Mouse (Mus musculus): ENCODE results near the gene Cstad.
A peak's percentile ranks its signal among the peaks of the same experiment; 100 is the strongest.

Cstad gene

DNA sequence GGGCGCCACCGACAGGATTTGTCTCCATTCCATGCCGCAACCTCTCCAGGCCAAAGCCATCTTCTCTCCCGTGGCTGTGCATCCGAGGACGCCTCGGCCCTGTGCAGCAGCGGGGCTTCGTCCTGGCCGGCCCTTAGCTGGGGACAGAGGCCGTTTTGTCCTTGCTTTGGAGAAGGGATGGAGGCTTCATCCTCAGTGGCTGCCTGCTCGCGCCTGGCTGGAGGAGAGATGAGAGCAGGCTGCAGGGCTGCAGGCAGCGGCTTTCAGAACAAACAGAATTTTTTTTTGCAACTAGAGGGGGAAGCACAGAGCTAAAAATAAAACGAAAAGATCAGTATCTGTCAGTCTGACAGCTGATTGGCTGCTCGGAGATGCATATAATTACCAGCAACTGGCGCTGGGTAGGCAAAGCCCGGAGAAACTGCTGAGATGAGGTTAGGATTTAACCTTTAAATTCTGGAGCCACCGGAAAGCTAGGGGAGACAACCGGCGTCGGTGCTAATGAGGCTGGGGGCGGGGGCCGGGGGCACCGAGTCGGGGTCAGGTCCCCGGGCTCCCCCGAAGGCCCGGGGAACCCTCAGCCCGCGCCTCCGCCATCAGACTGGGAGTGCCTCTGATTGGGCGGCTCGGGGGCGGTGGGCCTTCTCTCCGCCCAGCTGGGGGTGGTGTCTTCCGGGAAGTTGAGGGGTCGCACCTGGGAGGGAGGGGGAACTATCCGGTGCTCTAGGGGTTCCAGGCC is at the start of gene Cstad:
Gene Cstad, plus strand, starts transcription at position 400 of the 739 bp plus-strand sequence.
- DNase-seq (ENCODE audit: low spot score), result peak; percentile 54

DNA sequence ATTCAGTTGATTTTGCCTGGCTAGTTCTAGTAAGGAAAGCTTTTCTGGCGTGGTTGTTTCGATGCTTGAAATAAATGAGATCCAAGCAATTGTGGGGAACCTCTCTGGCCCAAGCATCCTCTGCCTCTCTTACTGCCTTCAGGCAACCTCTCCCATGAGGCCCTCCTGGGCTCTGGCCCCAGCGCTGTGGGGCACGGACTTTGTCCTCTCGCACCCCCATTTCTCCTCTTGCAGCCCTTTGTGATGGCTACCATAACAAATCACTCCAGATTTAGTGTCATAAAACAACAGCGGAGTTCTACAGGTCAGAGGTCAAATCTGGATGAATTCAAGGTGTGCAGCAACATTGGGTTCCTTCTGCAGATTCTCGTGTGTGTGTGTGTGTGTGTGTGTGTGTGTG is 49.1 kb upstream of the Cstad start:
- DNase-seq (ENCODE audit: low spot score), result no peak

GRCm38 (mm10) chr2:30546219-30546618 is 48.6 kb upstream of the Cstad start:
- no peak for DNase-seq (ENCODE audit: low spot score)

DNA sequence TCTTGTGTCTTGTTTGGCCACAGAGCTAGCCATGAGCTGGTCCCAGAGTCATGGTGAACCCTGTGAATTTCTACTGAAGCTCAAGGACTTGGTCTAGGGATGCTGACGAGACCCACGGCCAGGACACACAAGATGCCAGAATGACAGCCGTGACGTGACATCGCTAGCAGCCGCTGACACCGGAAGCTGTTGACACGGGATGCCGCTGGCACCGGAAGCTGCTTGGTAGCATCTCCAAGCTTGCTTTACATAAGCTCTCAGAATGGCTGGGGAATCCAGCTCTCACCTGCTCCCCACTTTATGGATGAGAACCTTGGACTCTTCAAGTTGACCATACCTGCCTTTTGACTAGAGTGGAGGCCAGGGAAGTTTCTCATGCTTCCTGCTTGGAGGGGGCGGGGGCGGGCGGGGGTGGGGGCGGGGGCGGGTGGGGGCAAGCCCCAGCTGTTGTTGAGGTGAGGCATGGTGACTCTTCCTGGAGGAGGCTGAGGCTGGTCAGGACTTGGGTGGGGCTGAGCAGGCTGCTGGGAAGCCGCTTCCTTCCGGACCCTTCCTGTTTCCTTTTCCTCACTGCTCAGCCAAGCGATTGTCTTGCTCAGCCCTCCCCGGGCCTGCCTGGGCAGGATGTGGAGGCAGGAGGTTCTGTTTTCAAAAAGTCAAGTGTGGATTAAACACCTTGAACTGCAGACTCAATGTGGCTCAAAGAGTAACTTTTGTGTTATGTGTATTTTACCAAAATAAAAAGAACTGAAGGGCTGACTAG is 47.2 kb upstream of the Cstad start:
- DNase-seq (ENCODE audit: low spot score), result no peak

DNA sequence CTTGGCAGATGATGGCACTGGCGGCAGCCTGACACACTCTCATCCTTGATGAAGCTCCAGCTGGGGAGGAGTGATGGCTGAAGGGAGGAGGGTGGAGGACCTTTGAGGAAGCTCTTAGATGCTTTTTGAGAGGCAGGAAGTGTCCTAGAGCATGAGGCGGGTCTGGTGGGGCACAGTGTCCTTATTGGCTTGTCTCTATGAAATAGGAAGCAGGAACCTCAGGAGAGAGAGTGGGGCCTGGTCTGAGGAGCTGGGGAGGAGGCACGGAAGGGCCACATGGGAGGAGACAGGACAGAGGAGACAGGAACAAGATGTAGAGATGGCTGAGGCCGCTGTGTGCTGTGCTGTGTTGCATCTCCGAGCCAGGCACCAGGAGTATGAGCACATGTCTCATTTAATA is 43.3 kb upstream of the Cstad start:
- no peak for DNase-seq (ENCODE audit: low spot score)

- no peak for DNase-seq (ENCODE audit: low spot score)
Measured at GRCm38 (mm10) chr2:30553851-30554540, 40.8 kb upstream of the Cstad start.

DNA sequence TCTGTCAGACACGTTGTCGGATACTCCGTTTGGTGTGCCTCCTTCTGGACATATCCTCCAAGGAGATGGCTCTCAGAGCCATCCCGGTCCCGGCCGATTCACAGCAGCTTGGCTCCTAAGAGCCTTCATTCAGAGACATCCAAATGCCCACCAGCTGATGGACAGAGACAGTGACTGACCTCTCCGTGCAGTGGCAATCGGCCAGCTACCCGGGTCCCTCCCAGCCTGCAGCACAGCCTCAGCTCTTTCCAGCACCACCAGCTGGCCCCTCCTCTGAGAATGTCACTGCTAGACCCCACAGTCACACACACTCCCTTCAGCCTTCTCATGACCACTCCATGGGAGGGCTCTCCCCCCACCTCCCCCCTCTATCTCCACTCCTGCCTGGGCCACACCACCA is 39.6 kb upstream of the Cstad start:
- DNase-seq (ENCODE audit: low spot score), result no peak

DNA sequence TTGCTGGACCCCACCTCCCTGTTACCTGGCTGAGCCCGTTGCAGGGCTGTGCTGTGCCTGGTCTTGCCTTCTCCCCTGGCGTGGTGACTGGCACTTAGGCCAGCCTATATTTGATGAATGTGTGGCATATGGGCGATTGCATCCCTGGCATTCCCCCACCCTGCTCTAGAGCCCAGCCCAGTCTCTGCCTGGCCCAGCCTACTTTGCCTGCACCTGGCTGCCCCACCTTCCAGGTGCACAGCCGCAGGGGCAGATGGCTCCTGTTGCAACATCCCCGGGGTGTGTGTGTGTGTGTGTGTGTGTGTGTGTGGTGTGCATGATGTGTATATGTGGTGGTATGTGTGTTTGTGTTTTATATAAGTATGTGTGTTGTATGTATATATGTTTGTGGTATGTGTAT is 38.3 kb upstream of the Cstad start:
- no peak for DNase-seq (ENCODE audit: low spot score)

GRCm38 (mm10) chr2:30559552-30559951 is 35.3 kb upstream of the Cstad start:
- no peak for DNase-seq (ENCODE audit: low spot score)

GRCm38 (mm10) chr2:30562553-30562952 is 32.3 kb upstream of the Cstad start:
- DNase-seq (ENCODE audit: low spot score), result no peak

- no peak for DNase-seq (ENCODE audit: low spot score)
Measured at GRCm38 (mm10) chr2:30571647-30572046, 23.2 kb upstream of the Cstad start.

GRCm38 (mm10) chr2:30573522-30573921 is 21.3 kb upstream of the Cstad start:
- no peak for DNase-seq (ENCODE audit: low spot score)

DNA sequence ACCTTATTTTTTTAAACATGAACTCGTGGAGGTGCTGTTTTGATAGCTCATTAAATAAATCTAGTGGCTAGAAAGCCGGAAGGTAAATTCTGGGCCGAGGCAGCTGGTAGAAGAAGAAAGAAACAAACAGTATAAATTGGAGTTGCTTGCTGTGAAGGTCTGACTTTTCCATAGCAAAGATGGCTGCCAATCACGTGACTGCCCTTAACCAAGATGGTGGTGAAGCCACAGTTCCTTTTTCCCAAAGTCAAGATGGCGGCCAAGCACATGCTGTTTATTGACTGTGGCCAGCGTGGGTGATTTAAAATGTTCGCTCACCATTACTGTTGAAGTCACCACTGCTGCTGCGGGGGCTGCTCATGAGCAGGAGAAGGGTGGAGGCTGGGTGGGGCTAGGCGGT is 17.8 kb upstream of the Cstad start:
- no peak for DNase-seq (ENCODE audit: low spot score)

DNA sequence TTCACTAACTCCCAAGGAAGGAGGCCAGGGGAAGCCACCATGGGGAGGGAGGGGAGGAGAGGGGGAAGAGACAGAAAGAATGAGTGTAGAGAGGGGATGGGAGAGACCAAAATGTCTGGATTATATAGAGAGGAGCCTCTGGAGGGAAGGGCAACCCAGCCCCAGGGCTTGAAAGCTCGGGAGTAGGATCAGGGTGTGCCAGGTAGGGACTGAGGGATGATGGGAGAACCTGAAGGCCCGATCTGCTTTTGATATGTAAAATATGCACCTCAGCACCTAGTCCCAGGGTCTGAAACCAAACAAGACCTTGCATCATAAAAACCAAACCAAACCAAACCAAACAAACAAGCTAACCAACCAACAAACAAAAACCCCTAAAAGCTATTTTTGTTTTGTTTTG is 16.8 kb upstream of the Cstad start:
- DNase-seq (ENCODE audit: low spot score), result no peak

- DNase-seq (ENCODE audit: low spot score), result no peak
Measured at GRCm38 (mm10) chr2:30587161-30587560, 7.7 kb upstream of the Cstad start.

DNA sequence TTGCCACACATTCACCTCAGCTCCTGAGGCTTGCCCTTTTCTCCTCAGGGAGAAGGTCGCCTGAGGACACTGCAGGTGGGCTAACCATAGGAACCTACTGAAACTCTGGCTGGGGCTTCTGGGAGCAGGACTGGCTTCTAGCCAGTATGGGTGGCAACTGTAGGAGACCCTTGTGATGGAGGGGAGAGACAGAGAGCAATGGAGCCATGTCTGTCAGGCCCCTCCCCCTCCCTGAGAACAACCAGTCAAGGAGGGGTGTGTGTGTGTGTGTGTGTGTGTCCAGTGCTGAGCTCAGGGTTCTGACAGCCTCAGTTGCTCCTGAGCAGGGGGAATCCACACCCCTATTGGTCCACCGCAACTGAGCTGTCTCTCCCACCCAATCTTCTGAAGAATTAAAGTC is 7.2 kb upstream of the Cstad start:
- no peak for DNase-seq (ENCODE audit: low spot score)

DNA sequence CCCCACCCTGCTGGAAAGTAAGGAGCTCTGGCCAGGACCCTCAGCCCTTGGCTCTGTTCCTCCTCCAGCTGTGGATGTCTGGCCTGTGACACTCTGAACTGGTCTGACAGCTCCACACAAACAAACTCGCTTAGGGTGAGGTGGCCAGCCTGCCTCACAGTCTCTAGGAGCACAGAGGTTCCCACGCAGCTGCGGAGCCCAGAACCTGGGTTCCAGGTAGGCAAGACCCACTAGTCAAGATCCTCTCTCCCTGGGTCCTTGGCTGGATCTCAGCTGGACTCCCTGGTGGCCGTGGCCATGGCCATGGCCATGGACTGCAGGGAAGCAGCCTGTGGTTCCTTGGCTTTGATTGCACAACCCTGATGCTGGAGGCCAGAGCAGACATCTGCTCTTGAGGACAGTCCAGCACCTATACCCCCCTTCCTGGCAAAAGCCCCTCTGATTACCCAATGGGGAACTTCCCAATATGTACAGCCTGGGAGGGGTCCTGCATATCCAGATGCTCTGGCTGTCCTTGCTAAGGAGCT is 5.8 kb upstream of the Cstad start:
- DNase-seq (ENCODE audit: low spot score), result no peak

- DNase-seq (ENCODE audit: low spot score), result no peak
Measured at GRCm38 (mm10) chr2:30589781-30590180, 5.1 kb upstream of the Cstad start.

DNA sequence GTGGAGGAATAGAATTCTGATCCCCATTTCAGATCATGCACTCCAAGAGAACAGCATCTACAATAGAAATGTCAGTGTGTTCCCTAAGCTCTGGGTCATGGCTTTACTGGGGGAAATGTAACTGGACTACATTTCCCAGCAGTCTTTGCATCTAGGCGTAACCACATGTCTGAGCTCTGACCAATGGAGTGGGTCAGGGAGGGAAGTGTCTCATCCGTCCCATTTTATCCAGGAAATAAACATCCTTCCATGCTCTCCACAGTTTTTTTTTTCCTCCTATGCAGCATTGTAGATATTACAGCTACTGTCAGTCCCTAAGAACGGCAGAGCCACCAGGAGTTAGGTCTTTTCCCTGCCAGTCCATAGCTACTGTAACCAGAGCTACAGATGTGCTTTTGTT is 3.9 kb upstream of the Cstad start:
- no peak for DNase-seq (ENCODE audit: low spot score)

GRCm38 (mm10) chr2:30592391-30592790 is 2.4 kb upstream of the Cstad start:
- DNase-seq (ENCODE audit: low spot score), result no peak

DNA sequence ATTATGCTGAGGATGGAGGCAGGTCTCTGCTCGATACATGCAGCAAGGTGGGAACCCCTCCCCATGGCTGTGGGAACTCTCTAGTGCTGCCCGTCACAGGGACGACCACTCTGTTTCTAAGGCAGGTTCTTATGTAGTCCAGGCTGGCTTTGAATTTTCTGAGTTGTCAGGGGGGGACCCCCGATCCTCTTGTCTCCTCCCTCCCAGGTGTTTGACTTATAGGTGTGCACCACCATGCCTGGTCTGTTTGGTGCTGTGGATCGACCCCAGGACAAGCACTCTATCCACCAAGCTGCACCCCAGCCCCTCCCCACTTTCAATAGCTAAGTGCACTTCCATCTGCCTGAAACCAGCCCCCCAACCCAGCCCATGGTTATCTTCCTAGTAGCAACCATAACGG is 1.9 kb upstream of the Cstad start:
- no peak for DNase-seq (ENCODE audit: low spot score)

DNA sequence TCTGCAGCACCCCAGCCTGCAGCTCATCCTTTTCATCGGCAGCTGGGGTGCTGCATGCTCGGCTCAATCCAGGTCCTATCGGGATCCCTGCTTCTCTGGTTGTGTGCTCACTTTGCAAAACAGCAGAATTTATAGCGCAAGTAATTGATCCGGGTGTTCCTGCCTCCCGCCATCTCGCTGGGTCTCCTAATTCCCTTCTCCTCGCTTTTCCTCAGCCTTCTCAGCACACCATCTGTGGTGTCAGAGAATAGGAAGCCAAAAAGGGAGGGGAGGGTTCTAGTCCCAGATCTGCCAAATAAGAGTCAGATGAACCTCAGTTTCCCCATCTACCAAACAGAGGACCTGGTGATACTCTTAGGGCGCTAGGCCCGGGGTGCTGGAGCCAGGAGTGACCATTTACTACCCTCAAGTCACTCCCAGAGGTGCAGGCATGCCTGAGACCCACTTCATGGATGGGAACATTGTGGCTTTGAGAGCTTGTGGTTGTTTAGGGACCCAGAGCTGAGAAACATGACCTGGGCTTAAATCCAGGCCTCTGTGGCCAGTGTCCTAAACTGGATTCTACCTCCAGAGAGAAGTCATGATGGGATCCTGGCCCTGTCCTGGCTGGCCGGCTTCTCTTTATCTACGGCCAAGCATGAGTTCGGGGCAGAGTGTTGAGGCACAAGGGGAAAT is 1.1 kb upstream of the Cstad start:
- no peak for DNase-seq (ENCODE audit: low spot score)

Data from ovary, postnatal 14 days (tissue).